Mouse (Mus musculus) midbrain, embryonic 11.5 days (tissue): ENCODE data around the gene 9130213A22Rik. TPM values are rescaled to one million over a fixed set of nuclear protein-coding genes. Genes with fewer than 3 reads are reported as not detected.

Experiments
- ATAC-seq: fragments of 200-750 bp; cut with Nextera tagmentation; 2 replicates; pipeline ENCODE4 v1.8.0; 2017; ENCODE audit warnings: moderate TSS enrichment, moderate library complexity; ENCODE audit not compliant: low FRiP score
- DNase-seq: peaks from one replicate; pipeline ENCODE4 v3.0.0; 2015; ENCODE audit warnings: low spot score; ENCODE audit errors: missing footprints
- H3K27ac ChIP-seq: fragments of 300-500 bp; sonication (generic); 2 replicates; pipeline ENCODE4 v1.5.1; 2014; ENCODE audit warnings: low read depth, low read length
- H3K27me3 ChIP-seq: fragments of 300-500 bp; sonication (generic); 2 replicates; pipeline ENCODE4 v1.6.1; 2014; ENCODE audit warnings: mild to moderate bottlenecking, low read length, moderate library complexity, mixed read lengths; ENCODE audit not compliant: control insufficient read depth, insufficient read depth
- H3K36me3 ChIP-seq: fragments of 300-500 bp; sonication (generic); 2 replicates; pipeline ENCODE4 v1.6.1; 2014; ENCODE audit warnings: mild to moderate bottlenecking, low read length, moderate library complexity, mixed read lengths; ENCODE audit not compliant: control insufficient read depth, insufficient read depth
- H3K4me1 ChIP-seq: fragments of 300-500 bp; sonication (generic); 2 replicates; pipeline ENCODE4 v1.6.1; 2014; ENCODE audit warnings: low read length; ENCODE audit not compliant: control insufficient read depth, insufficient read depth
- H3K4me2 ChIP-seq: fragments of 300-500 bp; sonication (generic); 2 replicates; pipeline ENCODE4 v1.6.1; 2014; ENCODE audit warnings: mild to moderate bottlenecking, moderate library complexity
- H3K4me3 ChIP-seq: fragments of 300-500 bp; sonication (generic); 2 replicates; pipeline ENCODE4 v1.5.1; 2014; ENCODE audit warnings: low read depth, low read length
- H3K9ac ChIP-seq: fragments of 300-500 bp; sonication (generic); 2 replicates; pipeline ENCODE4 v1.6.1; 2014; ENCODE audit warnings: low read length
- H3K9me3 ChIP-seq: fragments of 300-500 bp; sonication (generic); 2 replicates; pipeline ENCODE4 v1.6.1; 2016; ENCODE audit warnings: low read length; ENCODE audit not compliant: control insufficient read depth
- WGBS: fragments of 180-500 bp; shearing (Covaris S2); extraction: QIAGEN DNeasy Blood & Tissue Kit; methylation state at CpG from one replicate; pipeline ENCODE4 v1.1.7; 2014; 5-methylcytosine and 5-hydroxymethylcytosine counted together
- polyA plus RNA-seq: library from polyadenylated mRNA; unstranded; fragments of >200 nt; fragmentation: Nextera tagmentation; extraction: Ambion mirVana; gene quantifications from 2 replicates; pipeline ENCODE4 v1.2.1, GENCODE M21; 2014

9130213A22Rik gene
- polyA plus RNA-seq, 1 experiment from 2014 or later = 0.11 TPM

- ATAC-seq = no peak
- no peak for DNase-seq
- WGBS = 85% methylated on average over 9 of the region's 9 CpGs
Measured at GRCm38 (mm10) chr11:69077316-69077715, 45.1 kb downstream of the 9130213A22Rik start.

GRCm38 (mm10) chr11:69076572-69076971, 45.8 kb downstream of the 9130213A22Rik start:
- H3K9ac ChIP-seq = no peak overlapping the region
- no peaks in the 10 kb centered on the region for H3K27me3 ChIP-seq
- H3K9me3 ChIP-seq = no peaks in the 10 kb centered on the region
- H3K4me1 ChIP-seq = peaks cover 9% of the 10 kb centered on the region
- ATAC-seq (no peak), DNase-seq (no peak)
- H3K27ac ChIP-seq = no peak overlapping the region
- no peaks in the 10 kb centered on the region for H3K36me3 ChIP-seq
- no peak overlapping the region for H3K4me2 ChIP-seq
- H3K4me3 ChIP-seq = no peak overlapping the region
- WGBS = 81% methylated on average over 5 of the region's 5 CpGs

More at GRCm38 (mm10) chr11:69077316-69077715, 45.1 kb downstream of the 9130213A22Rik start:
- Histone ChIP-seq H3K4me2 (no peak overlapping the region), H3K36me3 (no peaks in the 10 kb centered on the region), H3K4me1 (peaks cover 6% of the 10 kb centered on the region), H3K4me3 (no peak overlapping the region), H3K27ac (no peak overlapping the region), H3K9me3 (no peaks in the 10 kb centered on the region), H3K27me3 (no peaks in the 10 kb centered on the region), H3K9ac (no peak overlapping the region)

GRCm38 (mm10) chr11:69075764-69076479, 46.5 kb downstream of the 9130213A22Rik start:
- no peak for ATAC-seq

GRCm38 (mm10) chr11:69074776-69075069, 47.7 kb downstream of the 9130213A22Rik start:
- no peaks in the 10 kb centered on the region for H3K27me3 ChIP-seq
- H3K4me1 ChIP-seq = peaks cover 19% of the 10 kb centered on the region
- no peaks in the 10 kb centered on the region for H3K9me3 ChIP-seq
- no peak overlapping the region for H3K27ac ChIP-seq
- no peaks in the 10 kb centered on the region for H3K36me3 ChIP-seq
- DNase-seq (no peak), ATAC-seq (no peak)
- H3K4me3 ChIP-seq = no peak overlapping the region
- WGBS = 47% methylated on average over 2 of the region's 2 CpGs
- no peak overlapping the region for H3K9ac ChIP-seq
- H3K4me2 ChIP-seq = no peak overlapping the region

More at GRCm38 (mm10) chr11:69075764-69076479, 46.5 kb downstream of the 9130213A22Rik start:
- H3K4me1 ChIP-seq = peaks cover 14% of the 10 kb centered on the region
- H3K36me3 ChIP-seq = no peaks in the 10 kb centered on the region
- H3K9ac ChIP-seq = no peak overlapping the region
- H3K4me2 ChIP-seq = no peak overlapping the region
- no peak overlapping the region for H3K27ac ChIP-seq
- no peak overlapping the region for H3K4me3 ChIP-seq
- H3K27me3 ChIP-seq = no peaks in the 10 kb centered on the region
- peak; percentile 80 for DNase-seq
- 52% methylated on average over 8 of the region's 9 CpGs for WGBS
- H3K9me3 ChIP-seq = no peaks in the 10 kb centered on the region

- Histone ChIP-seq H3K4me3 (no peak overlapping the region), H3K27me3 (no peaks in the 10 kb centered on the region), H3K4me2 (no peak overlapping the region), H3K27ac (peak overlapping the region; percentile 92), H3K9ac (no peak overlapping the region), H3K9me3 (no peaks in the 10 kb centered on the region), H3K36me3 (no peaks in the 10 kb centered on the region), H3K4me1 (peaks cover 19% of the 10 kb centered on the region)
- DNase-seq (peak; percentile 83), ATAC-seq (no peak)
- 36% methylated on average over 6 of the region's 6 CpGs for WGBS
Measured at GRCm38 (mm10) chr11:69073951-69074775, 48.2 kb downstream of the 9130213A22Rik start.

- H3K9ac ChIP-seq = peak overlapping the region; percentile 76
- peaks cover 19% of the 10 kb centered on the region for H3K4me1 ChIP-seq
- H3K4me3 ChIP-seq = peak overlapping the region; percentile 28
- no peaks in the 10 kb centered on the region for H3K9me3 ChIP-seq
- WGBS = under 1% methylated on average over 14 of the region's 14 CpGs
- peak overlapping the region; percentile 92 for H3K27ac ChIP-seq
- ATAC-seq = peak; percentile 72
- no peaks in the 10 kb centered on the region for H3K36me3 ChIP-seq
- no peaks in the 10 kb centered on the region for H3K27me3 ChIP-seq
- peak overlapping the region; percentile 47 for H3K4me2 ChIP-seq
- peak; percentile 99 for DNase-seq
Measured at GRCm38 (mm10) chr11:69073065-69073888, 49.1 kb downstream of the 9130213A22Rik start.

- DNase-seq (peak; percentile 84), ATAC-seq (no peak)
- Histone ChIP-seq H3K4me2 (peak overlapping the region; percentile 47), H3K4me3 (peak overlapping the region; percentile 28), H3K27ac (peak overlapping the region; percentile 92), H3K36me3 (no peaks in the 10 kb centered on the region), H3K27me3 (no peaks in the 10 kb centered on the region), H3K9me3 (no peaks in the 10 kb centered on the region), H3K9ac (peak overlapping the region; percentile 76), H3K4me1 (peaks cover 19% of the 10 kb centered on the region)
- WGBS = 11% methylated on average over 9 of the region's 9 CpGs
Measured at GRCm38 (mm10) chr11:69072666-69073064, 49.7 kb downstream of the 9130213A22Rik start.

GRCm38 (mm10) chr11:69072234-69072633, 50.2 kb downstream of the 9130213A22Rik start:
- ATAC-seq (no peak), DNase-seq (no peak)
- Histone ChIP-seq H3K27ac (peak overlapping the region; percentile 92; the same call in 1 of the 2 replicates), H3K36me3 (no peaks in the 10 kb centered on the region), H3K4me3 (peak overlapping the region; percentile 28; the same call in 1 of the 2 replicates), H3K4me2 (peak overlapping the region; percentile 47), H3K27me3 (no peaks in the 10 kb centered on the region), H3K4me1 (peaks cover 19% of the 10 kb centered on the region), H3K9me3 (no peaks in the 10 kb centered on the region), H3K9ac (peak overlapping the region; percentile 76; the same call in 1 of the 2 replicates)
- WGBS = 81% methylated on average over 11 of the region's 11 CpGs
